Comparison of ENCODE assay signal across 8 mouse cellular contexts in the genomic region with DNA sequence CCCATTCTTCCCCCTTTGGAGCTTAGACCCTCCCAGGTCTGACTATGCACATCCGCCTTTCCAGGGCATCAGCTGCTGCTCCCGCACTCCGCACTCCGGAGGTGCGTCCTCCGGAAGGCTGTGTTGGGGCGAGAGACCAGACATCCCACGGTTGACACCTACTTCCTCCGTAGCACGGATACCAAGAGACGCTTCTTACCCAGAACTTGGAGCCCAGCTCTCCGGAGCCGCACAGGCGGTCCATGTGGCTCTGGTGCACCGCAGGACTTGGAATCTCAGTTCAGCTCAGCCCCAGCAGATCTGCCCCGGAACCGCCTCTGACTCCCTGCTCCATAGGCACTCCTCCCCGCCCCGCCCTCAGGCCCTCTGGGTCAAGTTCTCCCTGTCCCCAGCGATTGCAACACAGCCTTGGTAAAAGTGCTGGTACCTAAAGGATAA. TPM values are rescaled to one million over a fixed set of nuclear protein-coding genes. Genes with fewer than 3 reads are reported as not detected.
DNase-seq lines count a peak whose midpoint lies in the region; ATAC-seq and TF ChIP-seq lines count a peak whose summit lies in the region.

A gene (minus strand): TSS at position 326 of the 438 bp plus-strand sequence.

- 8% methylated on average over 20 of the region's 20 CpGs for WGBS in spleen, adult 2 months
- WGBS in forebrain, embryonic 15.5 days, result 22% methylated on average over 20 of the region's 20 CpGs
- WGBS in hindbrain, embryonic 14.5 days, result 17% methylated on average over 20 of the region's 20 CpGs
- WGBS in limb, embryonic 15.5 days, result 7% methylated on average over 20 of the region's 20 CpGs
- WGBS in midbrain, embryonic 15.5 days, result 16% methylated on average over 20 of the region's 20 CpGs

- 0 out of 2 replicates have a peak within 1 kb of the TSS, but pooled peaks have one; percentile 6 for H3K27ac ChIP-seq in spleen, adult 2 months (ENCODE audit: insufficient read depth, low read length)
- no peak within 1 kb of the TSS for H3K27ac ChIP-seq in forebrain, embryonic 15.5 days (replicated peaks)
- no peak within 1 kb of the TSS for H3K27ac ChIP-seq in hindbrain, embryonic 14.5 days
- no peak within 1 kb of the TSS for H3K27ac ChIP-seq in limb, embryonic 15.5 days
- no peak within 1 kb of the TSS for H3K27ac ChIP-seq in midbrain, embryonic 15.5 days

- H3K4me1 ChIP-seq in spleen, adult 2 months (ENCODE audit: control insufficient read depth, insufficient read depth, insufficient read length), result no peaks in the 10 kb centered on the region; the same call in 1 of the 2 replicates
- no peaks in the 10 kb centered on the region for H3K4me1 ChIP-seq in forebrain, embryonic 15.5 days
- H3K4me1 ChIP-seq in hindbrain, embryonic 14.5 days (replicated peaks; ENCODE audit: control insufficient read depth, insufficient read depth, low read length), result no peaks in the 10 kb centered on the region
- H3K4me1 ChIP-seq in limb, embryonic 15.5 days, result peaks cover 8% of the 10 kb centered on the region
- no peaks in the 10 kb centered on the region for H3K4me1 ChIP-seq in midbrain, embryonic 15.5 days

- 0 out of 2 replicates have a peak, but pooled peaks cover 2% of the 10 kb centered on the region for H3K27me3 ChIP-seq in spleen, adult 2 months (ENCODE audit: control insufficient read depth, insufficient read depth, low read length)
- 0 out of 2 replicates have a peak, but pooled peaks cover 7% of the 10 kb centered on the region for H3K27me3 ChIP-seq in forebrain, embryonic 15.5 days
- no peaks in the 10 kb centered on the region; the same call in 1 of the 2 replicates for H3K27me3 ChIP-seq in hindbrain, embryonic 14.5 days (ENCODE audit: control insufficient read depth, insufficient read depth, low read length)
- H3K27me3 ChIP-seq in limb, embryonic 15.5 days, result peaks cover 12% of the 10 kb centered on the region
- no peaks in the 10 kb centered on the region; the same call in 1 of the 2 replicates for H3K27me3 ChIP-seq in midbrain, embryonic 15.5 days (replicated peaks)

- H3K9ac ChIP-seq in forebrain, embryonic 15.5 days (replicated peaks), result no peak within 1 kb of the TSS
- no peak within 1 kb of the TSS for H3K9ac ChIP-seq in hindbrain, embryonic 14.5 days
- H3K9ac ChIP-seq in limb, embryonic 15.5 days, result no peak within 1 kb of the TSS
- H3K9ac ChIP-seq in midbrain, embryonic 15.5 days, result no peak within 1 kb of the TSS

- DNase-seq in spleen, adult 2 months (ENCODE audit: low read depth in 1 of 2, low spot score in 2 of 2), result peak in 1 of 2 experiments; percentile 22
- no peak for DNase-seq in spleen, postnatal 10 days (ENCODE audit: low spot score in 2 of 2)
- DNase-seq in hindbrain, embryonic 14.5 days (ENCODE audit: low spot score), result no peak
- DNase-seq in urinary bladder, postnatal 14 days (ENCODE audit: low spot score), result peak; percentile 86
- no peak for DNase-seq in testis, postnatal 10 days (ENCODE audit: low spot score)

- peak within 1 kb of the TSS; percentile 37 for H3K4me3 ChIP-seq in spleen, adult 2 months (ENCODE audit: extremely low read depth, insufficient read depth, insufficient read length)
- no peak within 1 kb of the TSS; the same call in 1 of the 2 replicates for H3K4me3 ChIP-seq in forebrain, embryonic 15.5 days
- 0 out of 2 replicates have a peak within 1 kb of the TSS, but pooled peaks have one; percentile 4 for H3K4me3 ChIP-seq in hindbrain, embryonic 14.5 days (replicated peaks; ENCODE audit: low read length)
- H3K4me3 ChIP-seq in limb, embryonic 15.5 days, result peak within 1 kb of the TSS; percentile 16
- H3K4me3 ChIP-seq in midbrain, embryonic 15.5 days, result no peak within 1 kb of the TSS

- H3K36me3 ChIP-seq in spleen, adult 2 months (ENCODE audit: control insufficient read depth, insufficient read depth, low read length), result no peaks in the 10 kb centered on the region
- no peaks in the 10 kb centered on the region for H3K36me3 ChIP-seq in forebrain, embryonic 15.5 days
- H3K36me3 ChIP-seq in hindbrain, embryonic 14.5 days (replicated peaks; ENCODE audit: control insufficient read depth, insufficient read depth), result no peaks in the 10 kb centered on the region
- H3K36me3 ChIP-seq in limb, embryonic 15.5 days, result no peaks in the 10 kb centered on the region
- H3K36me3 ChIP-seq in midbrain, embryonic 15.5 days (replicated peaks), result no peaks in the 10 kb centered on the region

- H3K4me2 ChIP-seq in forebrain, embryonic 15.5 days (replicated peaks), result peak within 1 kb of the TSS; percentile 16
- H3K4me2 ChIP-seq in hindbrain, embryonic 14.5 days (replicated peaks), result peak within 1 kb of the TSS; percentile 30
- H3K4me2 ChIP-seq in limb, embryonic 15.5 days, result peak within 1 kb of the TSS; percentile 41
- peak within 1 kb of the TSS; percentile 38 for H3K4me2 ChIP-seq in midbrain, embryonic 15.5 days

- no peaks in the 10 kb centered on the region for H3K9me3 ChIP-seq in forebrain, embryonic 15.5 days
- no peaks in the 10 kb centered on the region for H3K9me3 ChIP-seq in hindbrain, embryonic 14.5 days (ENCODE audit: control insufficient read depth, low read length)
- no peaks in the 10 kb centered on the region for H3K9me3 ChIP-seq in limb, embryonic 15.5 days
- H3K9me3 ChIP-seq in midbrain, embryonic 15.5 days, result no peaks in the 10 kb centered on the region

- TF ChIP-seq POLR2A in spleen, adult 2 months (IDR thresholded peaks at IDR 0.05; ENCODE audit: low read depth, low read length), result no peak

- no peak for TF ChIP-seq CTCF in spleen, adult 2 months (IDR thresholded peaks at IDR 0.05; ENCODE audit: extremely low read depth, insufficient read depth, insufficient read length, insufficient replicate concordance)

- no peak for ATAC-seq in forebrain, embryonic 15.5 days (replicated peaks)
- no peak for ATAC-seq in hindbrain, embryonic 14.5 days (ENCODE audit: low FRiP score)
- 0 out of 2 replicates have a peak, but pooled peaks have one; percentile 61 for ATAC-seq in limb, embryonic 15.5 days (ENCODE audit: insufficient number of reproducible peaks, low FRiP score, low TSS enrichment, low read depth)
- no peak for ATAC-seq in midbrain, embryonic 15.5 days (replicated peaks)

RNA-seq across cellular contexts. Expression of the gene that starts here (rescaled TPM):
- polyA plus RNA-seq in spleen, adult 2 months (2012; rRNA removed), result 44.5 and 58.7 TPM in 2 replicates
- polyA plus RNA-seq in forebrain, embryonic 15.5 days (2015; fragmentation: Nextera tagmentation; extraction: Ambion mirVana), result 0.60 and 0.66 TPM in 2 replicates
- polyA plus RNA-seq in hindbrain, embryonic 14.5 days (2014; fragmentation: Nextera tagmentation; extraction: Ambion mirVana), result 0.85 and 1.1 TPM in 2 replicates
- 1.3 and 1.6 TPM in 2 replicates for polyA plus RNA-seq in limb, embryonic 15.5 days (2015; fragmentation: Nextera tagmentation; extraction: Ambion mirVana)
- polyA plus RNA-seq in midbrain, embryonic 15.5 days (2015; fragmentation: Nextera tagmentation; extraction: Ambion mirVana), result 0.70 and 1.3 TPM in 2 replicates

Comparison
In these comparisons a context has a peak if more than half of its experiments do, and no peak if none do; other contexts are left out.
1. RNA of the gene that starts here (polyA plus RNA-seq): 44.5 to 58.7 TPM in spleen, adult 2 months; 1.3 to 1.6 TPM in limb, embryonic 15.5 days, 0.85 to 1.1 TPM in hindbrain, embryonic 14.5 days, 0.70 to 1.3 TPM in midbrain, embryonic 15.5 days and 0.60 to 0.66 TPM in forebrain, embryonic 15.5 days; every median in the first group is over 10 times any median in the second.
2. H3K4me3 ChIP-seq: peak in spleen, adult 2 months (single experiment), hindbrain, embryonic 14.5 days (single experiment) and limb, embryonic 15.5 days (single experiment); none in forebrain, embryonic 15.5 days (single experiment) and midbrain, embryonic 15.5 days (single experiment).
3. Peak in every context shown above with its lines, with median percentiles within 50 percentile points of each other: H3K4me2 ChIP-seq.